Mouse (Mus musculus) cortical plate, adult 2 months (tissue): ENCODE measurements around the gene Phospho1. TPM values are rescaled to one million over a fixed set of nuclear protein-coding genes. Genes with fewer than 3 reads are reported as not detected.
"Not testable (repeated sequence)": the region's sequence is repeated elsewhere in the genome, so short reads cannot be mapped to it uniquely, and the experiment has no call there.

Experiments used
- H3K27ac ChIP-seq: fragments of 200-500 bp; 2 replicates; pipeline ENCODE4 v1.5.1; 2012; ENCODE audit warnings: low read length, control low read depth, inconsistent platforms; ENCODE audit not compliant: insufficient read depth
- H3K4me1 ChIP-seq: fragments of 200-500 bp; 2 replicates; pipeline ENCODE4 v1.6.1; 2011; ENCODE audit warnings: low read length; ENCODE audit not compliant: control insufficient read depth, insufficient read depth
- H3K4me3 ChIP-seq: fragments of 200-500 bp; 2 replicates; pipeline ENCODE4 v1.5.1; 2011; ENCODE audit warnings: mild to moderate bottlenecking, low read length, control low read depth; ENCODE audit not compliant: insufficient read depth
- CTCF ChIP-seq: fragments of 200-500 bp; IDR thresholded peaks from 2 replicates; pipeline ENCODE4 v1.5.1; 2011; ENCODE audit warnings: mild to moderate bottlenecking, control low read depth, low read length; ENCODE audit not compliant: insufficient read depth; ENCODE audit errors: extremely low read depth
- POLR2A ChIP-seq: fragments of 200-500 bp; IDR thresholded peaks from 2 replicates; pipeline ENCODE4 v1.6.1; 2011; ENCODE audit warnings: mild to moderate bottlenecking, low read length, control low read depth; ENCODE audit not compliant: insufficient read depth; ENCODE audit errors: extremely low read depth
- polyA plus RNA-seq: library from polyadenylated mRNA; depleted of rRNA; stranded (reverse); fragments of >200 nt; gene quantifications from 2 replicates; pipeline ENCODE4 v1.2.3, GENCODE M21; 2012; rRNA removed

Gene Phospho1
- polyA plus RNA-seq, 1 experiment, result 72.8 TPM

- TF ChIP-seq CTCF (peak; percentile 79), POLR2A (no peak)
- Histone ChIP-seq H3K27ac (no peak overlapping the region), H3K4me1 (no peaks in the 10 kb centered on the region), H3K4me3 (no peak overlapping the region)
Measured at GRCm38 (mm10) chr11:95876296-95876695, 52.0 kb downstream of the Phospho1 start.

DNA sequence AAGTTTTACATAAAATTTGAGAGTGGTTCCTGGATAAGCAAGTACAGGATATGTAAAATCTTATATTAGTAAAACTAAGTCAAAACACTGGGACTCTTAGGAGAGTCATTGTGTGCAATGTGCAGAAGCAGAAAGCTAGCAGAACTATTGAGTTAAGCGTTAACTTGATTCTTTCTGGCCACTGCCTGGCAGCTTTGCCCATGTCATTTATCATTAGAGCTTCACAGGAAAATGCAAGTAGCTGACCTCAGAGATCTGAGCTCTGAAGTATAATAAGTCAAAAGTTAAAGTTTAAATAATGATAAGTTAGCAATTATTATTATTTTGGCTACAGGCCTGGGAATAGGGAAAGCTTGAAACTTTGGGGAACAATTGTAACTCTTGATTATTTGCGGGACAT is 55.6 kb downstream of the Phospho1 start:
- H3K4me3 ChIP-seq, H3K27ac ChIP-seq, H3K4me1 ChIP-seq: not testable (repeated sequence)

Other genes starting within 250 kb of the Phospho1 start
- gene Ngfr, start 236.8 kb upstream of the Phospho1 start, polyA plus RNA-seq, result 0.86 and 0.93 TPM in 2 replicates
- gene Phb, start 157.5 kb upstream of the Phospho1 start, polyA plus RNA-seq, result 128 and 129 TPM in 2 replicates
- gene Zfp652, start 111.8 kb upstream of the Phospho1 start, polyA plus RNA-seq, result 21.2 and 21.5 TPM in 2 replicates
- 0.40 and 0.51 TPM in 2 replicates for gene B130006D01Rik, start 100.9 kb upstream of the Phospho1 start, polyA plus RNA-seq
- gene Gngt2, start 12.7 kb downstream of the Phospho1 start, polyA plus RNA-seq, result 9.4 and 11.0 TPM in 2 replicates
- gene Abi3, start 18.0 kb downstream of the Phospho1 start, polyA plus RNA-seq, result 9.6 and 11.8 TPM in 2 replicates
- not detected in 2 replicates for gene B4galnt2, start 90.4 kb downstream of the Phospho1 start, polyA plus RNA-seq
- gene Igf2bp1, start 181.4 kb downstream of the Phospho1 start, polyA plus RNA-seq, result 0.02 and 0.15 TPM in 2 replicates
- gene Gip, start 200.0 kb downstream of the Phospho1 start, polyA plus RNA-seq, result not detected in 2 replicates
- gene Snf8, start 210.4 kb downstream of the Phospho1 start, polyA plus RNA-seq, result 94.2 and 96.9 TPM in 2 replicates
- 47.7 and 49.4 TPM in 2 replicates for gene Ube2z, start 240.9 kb downstream of the Phospho1 start, polyA plus RNA-seq